Mouse (Mus musculus) T-helper 2 cell (primary cell): ENCODE data around the gene Prelp.

Experiments
- in situ Hi-C: fragments of 300-600 bp; cut with MboI, MseI; formaldehyde crosslinking; loops from one replicate; pipeline ENCODE4 v1.15.1; 2025; ENCODE audit warnings: high pct_unique_total_duplicates

Gene Prelp

DNA sequence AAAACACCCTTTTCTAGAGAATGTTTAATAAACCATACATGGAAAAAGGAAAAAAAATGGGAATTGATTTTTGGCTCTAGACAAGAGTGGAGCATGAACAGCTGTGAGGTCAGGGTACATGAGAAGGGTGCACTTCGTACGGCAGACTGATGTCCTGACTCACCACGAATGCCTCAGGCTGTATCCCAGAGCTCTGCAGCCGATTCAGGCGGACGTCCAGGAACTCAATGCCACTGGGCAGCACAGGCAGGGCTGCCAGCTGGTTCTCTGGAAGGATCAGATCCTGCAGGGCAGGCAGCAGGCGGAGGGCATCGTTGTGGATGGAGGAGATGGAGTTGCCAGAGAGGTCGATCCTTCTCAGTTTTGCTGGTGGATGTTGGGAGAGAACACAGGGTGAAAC, 20.4 kb downstream of the Prelp start:
- in situ Hi-C loops = no loop called here

- in situ Hi-C loops = loop anchor here (5.0 kb wide), 2 partner anchors 102 to 162 kb away; no protein-coding TSS in a partner anchor
Observed at GRCm38 (mm10) chr1:133899043-133899542, 22.1 kb downstream of the Prelp start.

GRCm38 (mm10) chr1:133897293-133897692, 23.9 kb downstream of the Prelp start:
- in situ Hi-C loops = loop anchor here (5.0 kb wide), 2 partner anchors 100 to 160 kb away; no protein-coding TSS in a partner anchor

DNA sequence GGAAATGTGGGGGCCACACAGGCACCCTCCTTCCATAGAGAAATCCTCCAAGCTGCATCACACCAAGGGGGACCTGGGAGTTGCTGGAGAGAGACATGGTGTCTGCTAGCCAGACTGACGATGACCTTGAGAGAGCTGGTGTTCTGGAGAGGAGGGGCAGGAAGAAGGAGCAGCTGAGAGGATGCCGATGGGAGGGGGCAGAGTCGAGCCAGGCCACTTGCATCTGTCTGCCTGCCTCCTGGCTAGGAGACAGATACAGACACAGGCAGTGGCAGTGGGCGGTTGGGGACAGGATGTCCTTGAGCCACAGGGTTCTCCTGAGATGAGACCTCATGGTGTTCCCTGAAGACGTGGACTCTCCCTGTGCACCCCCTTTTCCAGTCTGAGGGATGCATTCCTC, 29.7 kb downstream of the Prelp start:
- in situ Hi-C loops = no loop called here

- in situ Hi-C loops = no loop called here
Observed at GRCm38 (mm10) chr1:133889949-133890598, 31.1 kb downstream of the Prelp start.

DNA sequence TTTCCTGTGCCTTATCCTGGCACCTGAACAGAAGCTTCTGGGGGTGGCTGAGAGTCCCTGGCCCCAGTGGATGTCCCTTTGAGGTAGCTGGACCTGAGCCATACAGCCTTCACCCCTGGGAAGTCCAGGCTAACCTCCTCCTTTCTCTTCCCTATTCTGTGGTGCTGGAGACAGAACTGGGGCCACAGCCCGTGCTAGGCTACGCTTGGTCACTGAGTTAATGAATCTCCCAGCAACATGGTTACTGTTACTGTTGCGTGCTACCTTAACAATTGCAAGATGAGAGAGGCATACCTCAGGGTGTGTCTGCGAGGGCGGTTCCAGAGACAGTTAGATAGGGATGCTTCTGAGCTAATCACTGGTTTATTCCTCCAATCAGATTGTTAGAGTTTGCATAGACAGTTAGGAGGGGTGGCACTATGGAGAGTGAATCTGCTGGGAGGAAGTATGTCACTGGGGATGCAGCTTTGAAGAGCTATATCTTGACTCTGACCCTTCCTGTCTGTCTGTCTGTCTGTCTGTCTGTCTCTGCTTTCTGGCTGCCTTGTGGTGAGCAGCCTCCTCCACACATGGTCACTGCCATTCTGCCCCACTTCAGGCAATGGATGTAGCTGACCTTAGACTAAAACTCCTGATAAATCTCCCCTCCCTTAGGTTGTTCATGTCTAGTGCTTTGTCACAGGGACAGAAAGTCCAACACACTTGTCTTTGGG, 33.5 kb downstream of the Prelp start:
- in situ Hi-C loops = no loop called here

DNA sequence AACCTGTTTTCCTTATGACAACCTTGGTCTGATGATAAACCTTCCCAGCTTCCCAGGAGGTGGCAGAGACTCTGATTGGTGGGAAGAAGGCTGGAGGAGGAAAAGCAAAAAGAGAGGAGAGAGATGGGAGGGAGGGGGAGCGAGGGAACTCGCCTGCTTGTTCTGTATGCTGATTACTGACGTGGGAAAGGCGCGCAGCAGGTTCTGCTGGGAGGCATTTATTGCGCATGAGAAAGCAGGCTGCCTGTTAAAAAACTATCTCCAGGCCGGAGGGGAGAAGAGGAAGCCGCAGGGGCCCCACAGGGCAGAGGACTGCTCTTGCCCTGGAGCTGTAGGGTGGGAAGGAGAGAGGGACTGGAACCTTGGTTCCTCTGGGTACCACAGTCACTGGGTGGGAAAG, 34.2 kb downstream of the Prelp start:
- in situ Hi-C loops = no loop called here

DNA sequence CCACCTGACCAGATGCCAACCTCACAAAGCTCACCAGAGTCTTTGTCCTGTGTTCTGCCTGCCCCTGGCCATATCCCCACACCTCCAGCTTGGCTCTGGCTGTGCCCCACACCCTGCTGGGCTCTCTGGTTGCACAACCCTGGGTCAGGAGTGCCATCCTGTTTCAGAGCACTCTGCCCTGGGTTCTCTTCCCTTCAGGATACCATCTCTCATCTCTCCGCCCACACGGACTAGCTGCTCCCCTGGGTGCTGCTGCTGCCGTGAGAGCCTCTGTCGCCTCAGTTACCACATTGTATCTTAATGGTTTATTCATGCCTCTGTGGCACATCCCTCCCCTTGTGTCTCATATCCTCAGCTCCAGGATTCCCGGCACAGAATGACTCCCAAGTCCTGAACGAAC, 34.8 kb downstream of the Prelp start:
- in situ Hi-C loops = no loop called here

DNA sequence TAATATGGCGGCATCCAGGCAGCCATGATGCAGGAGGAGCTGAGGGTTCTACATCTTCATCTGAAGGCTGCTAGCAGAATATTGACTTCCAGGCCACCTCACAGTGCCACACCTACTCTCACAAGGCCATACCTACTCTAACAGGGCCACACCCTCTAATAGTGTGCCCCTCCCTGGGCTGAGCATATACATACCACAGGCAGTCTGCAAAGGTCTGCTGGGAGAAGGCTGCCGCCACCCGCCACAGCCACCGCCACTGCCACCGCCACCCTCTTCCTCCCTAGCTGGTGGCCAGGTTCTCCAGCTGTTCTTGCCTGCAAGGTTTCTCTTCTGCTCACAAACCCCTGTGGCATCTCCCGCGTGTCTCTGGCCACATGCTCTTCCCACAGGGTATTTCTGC, 35.4 kb downstream of the Prelp start:
- in situ Hi-C loops = no loop called here

DNA sequence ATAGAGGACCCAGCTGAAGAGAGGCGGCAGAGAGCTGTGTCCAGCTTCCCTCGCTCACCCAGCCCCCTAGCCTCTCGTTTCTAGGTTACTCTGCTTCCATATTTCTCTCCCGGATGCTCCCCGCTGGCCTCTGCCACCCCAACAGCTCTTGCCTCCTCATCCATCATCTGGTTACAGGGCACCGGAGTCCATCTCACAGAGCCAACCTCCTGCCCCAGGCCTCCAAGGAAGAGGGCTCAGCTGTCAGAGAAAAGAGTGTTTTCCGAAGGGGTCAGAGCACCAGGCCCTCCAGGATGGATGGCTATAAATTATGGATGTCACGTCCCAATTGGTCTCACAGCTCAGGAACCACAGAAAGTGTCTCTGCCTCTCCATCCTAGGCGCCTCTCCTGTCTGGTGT, 36.5 kb downstream of the Prelp start:
- in situ Hi-C loops = no loop called here

- in situ Hi-C loops = no loop called here
Observed at GRCm38 (mm10) chr1:133884090-133884489, 37.1 kb downstream of the Prelp start.

- in situ Hi-C loops = no loop called here
Observed at GRCm38 (mm10) chr1:133882283-133883217, 38.7 kb downstream of the Prelp start.

GRCm38 (mm10) chr1:133881813-133882212, 39.4 kb downstream of the Prelp start:
- in situ Hi-C loops = no loop called here

- in situ Hi-C loops = no loop called here
Observed at GRCm38 (mm10) chr1:133878825-133879423, 42.3 kb downstream of the Prelp start.

- in situ Hi-C loops = no loop called here
Observed at GRCm38 (mm10) chr1:133876936-133877335, 44.3 kb downstream of the Prelp start.

DNA sequence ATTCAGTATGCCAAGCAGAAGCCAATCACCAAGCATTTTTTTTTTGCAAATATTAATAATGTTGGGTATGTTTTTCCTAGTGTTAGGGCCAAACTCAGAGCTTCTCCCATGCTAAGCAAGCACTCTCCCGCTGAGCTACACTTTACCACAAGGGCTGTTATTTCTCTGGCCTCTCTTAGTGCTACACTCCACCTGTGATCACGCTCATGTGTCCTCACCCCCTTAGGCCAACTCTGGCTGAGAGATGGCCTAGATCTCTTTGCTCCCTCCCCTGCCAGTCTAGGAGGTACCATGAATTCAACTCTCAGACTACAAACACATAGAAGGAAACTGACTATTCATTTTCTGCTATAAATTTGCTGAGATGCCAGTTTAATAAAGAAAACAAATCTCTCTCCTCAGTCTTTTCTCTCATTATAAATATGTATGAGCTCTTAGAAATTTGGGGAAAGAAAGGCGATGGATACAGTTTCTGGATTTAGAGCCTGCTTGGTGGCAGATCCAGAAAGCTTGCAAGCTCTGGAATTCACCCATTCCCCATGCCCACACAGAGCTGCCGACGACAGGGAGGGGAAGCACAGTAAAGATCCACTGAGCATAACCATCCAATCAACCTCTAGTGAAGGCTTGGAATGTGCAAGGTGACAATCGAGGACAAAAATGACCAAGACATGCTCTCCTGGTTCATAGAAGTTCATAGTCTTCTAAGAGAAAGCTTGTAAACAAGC, 48.0 kb downstream of the Prelp start:
- in situ Hi-C loops = no loop called here

DNA sequence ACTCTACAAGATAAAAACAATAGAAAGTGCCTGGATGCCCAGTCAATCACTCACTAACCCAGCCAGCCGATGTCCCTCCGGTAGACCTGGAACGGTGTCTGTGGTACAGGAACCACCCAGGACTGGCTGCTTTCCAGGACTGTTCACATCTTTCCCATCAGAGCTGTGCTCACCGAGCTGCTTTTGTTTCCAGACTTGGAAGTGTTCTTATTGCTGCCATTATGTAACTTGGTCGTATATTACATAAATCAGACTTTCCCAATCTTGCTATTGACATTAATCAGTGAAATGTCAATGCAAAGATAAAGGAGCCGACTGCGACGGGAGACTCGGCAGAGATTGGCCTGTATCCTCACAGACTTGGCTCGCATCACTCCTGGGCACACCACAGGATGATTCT, 50.0 kb downstream of the Prelp start:
- in situ Hi-C loops = no loop called here

DNA sequence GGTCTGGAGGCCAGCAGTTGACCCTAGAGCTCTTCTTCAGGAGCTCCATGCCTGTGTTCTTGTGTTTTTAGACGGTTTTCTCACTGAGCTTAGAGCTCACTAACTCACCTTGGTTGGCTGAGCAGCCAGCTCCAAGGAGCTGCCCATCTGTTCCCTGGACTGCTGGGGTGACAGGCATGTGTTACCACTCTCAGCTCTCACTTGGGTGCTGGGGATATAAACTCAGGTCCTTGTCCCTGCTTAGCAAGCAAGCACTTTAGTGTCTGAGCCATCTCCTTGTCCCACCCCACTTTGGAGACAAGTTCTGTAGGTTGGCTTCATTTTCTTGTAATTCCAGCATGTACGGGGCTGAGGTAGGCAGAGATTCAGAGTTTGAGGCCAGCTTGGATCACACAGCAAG, 52.0 kb downstream of the Prelp start:
- in situ Hi-C loops = no loop called here

DNA sequence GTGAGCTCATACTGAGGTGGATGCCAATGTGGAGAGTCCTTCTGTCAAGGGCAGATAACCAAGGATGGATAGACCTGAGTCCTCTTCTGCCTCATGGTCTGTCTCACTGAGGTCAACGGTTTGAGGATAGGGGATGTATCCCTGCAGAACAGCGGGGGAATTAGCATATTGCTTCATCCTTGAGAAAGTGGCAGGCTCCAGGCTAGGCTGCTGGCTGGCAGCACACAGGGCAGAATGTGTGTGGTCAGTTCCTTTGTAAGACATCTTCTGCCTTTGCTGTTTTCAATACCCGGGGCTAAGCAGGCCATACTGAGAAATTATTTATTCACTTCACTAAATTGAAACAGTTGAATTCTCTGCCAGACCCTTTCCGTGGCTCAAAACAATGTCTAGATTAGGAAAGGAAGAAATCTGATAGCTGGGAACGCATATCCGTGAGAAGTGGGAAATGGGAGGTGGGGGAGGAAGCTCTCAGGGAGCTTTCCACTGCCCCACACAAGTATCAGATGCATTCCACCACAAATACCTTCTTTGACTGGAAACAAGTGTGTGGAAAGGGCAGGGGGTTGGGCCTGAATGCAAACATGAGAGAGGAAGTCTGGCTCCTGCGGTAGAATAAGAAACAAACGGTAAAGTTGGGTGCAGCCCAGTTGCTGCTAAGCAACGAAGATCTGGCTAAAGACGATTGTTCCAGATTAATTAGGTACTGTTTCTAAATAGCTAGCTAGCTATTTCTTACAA, 57.8 kb downstream of the Prelp start:
- in situ Hi-C loops = no loop called here

DNA sequence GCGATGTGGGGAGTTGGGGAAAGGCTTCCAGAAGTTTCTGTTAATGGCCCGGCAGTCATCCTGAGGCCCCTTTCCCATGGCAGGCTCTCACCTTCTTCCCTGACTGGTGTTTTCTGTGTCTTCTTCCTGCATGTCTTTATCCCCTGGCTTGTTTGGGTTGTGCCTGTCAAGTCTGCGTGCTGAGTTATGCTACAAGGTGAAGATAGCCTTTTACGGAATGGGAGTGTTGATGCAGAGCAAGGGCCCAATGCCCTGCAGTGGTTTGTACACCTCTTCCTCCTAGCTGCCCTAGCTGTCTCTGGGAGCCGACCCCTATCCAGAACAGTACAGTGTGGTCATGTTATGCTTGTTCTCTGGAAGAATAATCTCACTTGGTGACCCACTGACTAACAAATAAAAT, 60.2 kb downstream of the Prelp start:
- in situ Hi-C loops = no loop called here
